Mouse (Mus musculus) adrenal gland (tissue): ENCODE results near the gene Olfr366.
"Not testable (repeated sequence)": the region's sequence is repeated elsewhere in the genome, so short reads cannot be mapped to it uniquely, and the experiment has no call there.

Experiments used
- intact Hi-C: fragments of 180-260 bp; cut with DNase I; formaldehyde crosslinking; loops from one replicate; pipeline ENCODE4 v1.15.1; 2025
- long read RNA-seq, 2 experiments: library from polyadenylated mRNA; unstranded; transcript quantifications; one replicate each; pipeline ENCODE4 v2.0.0; 2020; ENCODE audit warnings: borderline replicate concordance in 1 of 2; ENCODE audit not compliant: insufficient replicate concordance in 1 of 2

The Olfr366 gene
- long read RNA-seq, experiment 1: 0 reads
- long read RNA-seq, experiment 2: 0 reads

- intact Hi-C loops: no loop called here
Measured at GRCm38 (mm10) chr2:37211274-37211673, at the start of gene Olfr366. TSS of gene Olfr366 (plus strand) at chr2:37211574.

- intact Hi-C loops: no loop called here
Measured at GRCm38 (mm10) chr2:37187898-37188297, 23.5 kb upstream of the Olfr366 start, which contains the start of gene Olfr365. TSS of gene Olfr365 (plus strand) at chr2:37188198.

- intact Hi-C loops: not testable (repeated sequence)
Measured at GRCm38 (mm10) chr2:37261781-37262180, 50.4 kb downstream of the Olfr366 start.
